Mouse (Mus musculus): ENCODE results near the gene Sulf2. TPM values are rescaled to one million over a fixed set of nuclear protein-coding genes. Genes with fewer than 3 reads are reported as not detected.
A peak's percentile ranks its signal among the peaks of the same experiment; 100 is the strongest.

The Sulf2 gene
- polyA plus RNA-seq, 1 experiment: 25.8 TPM

GRCm38 (mm10) chr2:166031120-166031929 lies 124.1 kb downstream of the Sulf2 start:
- Histone ChIP-seq H3K27me3 (ENCODE audit: control insufficient read depth, insufficient read depth, insufficient read length) (no peaks in the 10 kb centered on the region), H3K79me2 (ENCODE audit: control insufficient read depth, insufficient read depth) (peaks cover 79% of the 10 kb centered on the region), H3K36me3 (ENCODE audit: control insufficient read depth, insufficient read depth) (no peaks in the 10 kb centered on the region), H3K79me3 (ENCODE audit: low read depth) (peaks cover 22% of the 10 kb centered on the region), H3K4me3 (ENCODE audit: insufficient read depth, poor library complexity, severe bottlenecking) (no peak overlapping the region), H3ac (ENCODE audit: control insufficient read depth, insufficient read length, low read depth) (peak overlapping the region; percentile 50)
- TF ChIP-seq MYOG (IDR thresholded peaks at IDR 0.05; ENCODE audit: control insufficient read depth, extremely low read depth, insufficient read length): no peak

DNA sequence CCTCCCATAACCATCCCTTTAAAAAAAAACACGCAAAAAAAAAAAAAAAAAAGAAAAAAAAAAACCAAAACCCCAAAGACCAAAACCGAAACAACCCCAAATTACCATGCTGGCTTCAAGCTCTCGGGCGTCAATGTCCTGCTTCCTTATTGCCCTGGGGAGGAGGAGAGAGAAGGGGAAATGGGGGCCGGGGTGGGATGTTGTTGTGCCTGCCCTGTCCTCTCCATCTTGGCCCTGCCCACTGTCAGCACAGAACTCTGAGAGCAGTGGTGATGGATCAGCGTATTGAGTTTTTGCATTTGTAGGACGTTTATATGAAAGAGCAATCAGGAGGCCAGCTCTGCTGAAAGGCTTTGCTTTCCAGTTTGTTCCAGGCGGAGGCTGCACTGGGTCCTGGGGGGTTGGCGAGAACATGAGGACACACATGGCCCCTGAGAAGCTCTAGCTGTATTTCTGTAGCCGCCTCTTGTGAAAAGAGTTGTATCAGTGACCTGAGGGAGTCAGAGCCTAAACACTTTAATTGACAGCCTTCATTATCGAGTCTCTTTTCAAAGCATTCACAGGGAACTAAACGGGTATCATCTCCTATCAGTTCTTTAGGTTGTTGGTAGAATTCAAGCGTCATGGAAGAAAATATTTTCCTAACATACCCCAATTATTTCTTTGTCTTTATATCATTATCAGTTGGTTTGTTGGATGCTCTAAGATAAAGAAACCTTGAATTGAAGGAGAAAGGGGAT lies 125.0 kb downstream of the Sulf2 start:
- Histone ChIP-seq H3K79me2 (ENCODE audit: control insufficient read depth, insufficient read depth) (peaks cover 88% of the 10 kb centered on the region), H3K79me3 (ENCODE audit: low read depth) (peaks cover 22% of the 10 kb centered on the region)

GRCm38 (mm10) chr2:166029232-166029631 lies 126.2 kb downstream of the Sulf2 start:
- H3K27me3 ChIP-seq (ENCODE audit: control insufficient read depth, insufficient read depth, insufficient read length): no peaks in the 10 kb centered on the region
- H3K4me3 ChIP-seq (ENCODE audit: insufficient read depth, poor library complexity, severe bottlenecking): no peak overlapping the region
- no peaks in the 10 kb centered on the region for H3K36me3 ChIP-seq (ENCODE audit: control insufficient read depth, insufficient read depth)
- no peak for TF ChIP-seq MAX (IDR thresholded peaks at IDR 0.05)
- no peak for TF ChIP-seq USF1 (IDR thresholded peaks at IDR 0.05; ENCODE audit: low read depth)
- TF ChIP-seq MYOG (IDR thresholded peaks at IDR 0.05; ENCODE audit: control insufficient read depth, extremely low read depth, insufficient read length): no peak
- no peak for TF ChIP-seq CTCF (IDR thresholded peaks at IDR 0.05; ENCODE audit: control insufficient read depth, insufficient read depth, insufficient read length)
- no peak for TF ChIP-seq CEBPB (IDR thresholded peaks at IDR 0.05; ENCODE audit: low read depth)
- no peak for TF ChIP-seq FOSL1 (IDR thresholded peaks at IDR 0.05; ENCODE audit: insufficient read depth, low read length, poor library complexity, severe bottlenecking)
- TF ChIP-seq MYOD1 (IDR thresholded peaks at IDR 0.05; ENCODE audit: control insufficient read depth, insufficient read length, low read depth): no peak
- peaks cover 94% of the 10 kb centered on the region for H3K79me2 ChIP-seq (ENCODE audit: control insufficient read depth, insufficient read depth)
- peaks cover 27% of the 10 kb centered on the region for H3K79me3 ChIP-seq (ENCODE audit: low read depth)
- H3ac ChIP-seq (ENCODE audit: control insufficient read depth, insufficient read length, low read depth): no peak overlapping the region

More for the DNA sequence above, 125.0 kb downstream of the Sulf2 start:
- no peaks in the 10 kb centered on the region for H3K36me3 ChIP-seq (ENCODE audit: control insufficient read depth, insufficient read depth)
- peak overlapping the region; percentile 32 for H3ac ChIP-seq (ENCODE audit: control insufficient read depth, insufficient read length, low read depth)
- TF ChIP-seq MYOD1 (IDR thresholded peaks at IDR 0.05; ENCODE audit: control insufficient read depth, insufficient read length, low read depth) (no peak), CEBPB (IDR thresholded peaks at IDR 0.05; ENCODE audit: low read depth) (no peak), FOSL1 (IDR thresholded peaks at IDR 0.05; ENCODE audit: insufficient read depth, low read length, poor library complexity, severe bottlenecking) (no peak)
- H3K27me3 ChIP-seq (ENCODE audit: control insufficient read depth, insufficient read depth, insufficient read length): no peaks in the 10 kb centered on the region
- no peak overlapping the region for H3K4me3 ChIP-seq (ENCODE audit: insufficient read depth, poor library complexity, severe bottlenecking)

- TF ChIP-seq CEBPB (IDR thresholded peaks at IDR 0.05; ENCODE audit: low read depth) (no peak), FOSL1 (IDR thresholded peaks at IDR 0.05; ENCODE audit: insufficient read depth, low read length, poor library complexity, severe bottlenecking) (no peak), CTCF (IDR thresholded peaks at IDR 0.05; ENCODE audit: control insufficient read depth, insufficient read depth, insufficient read length) (no peak)
- Histone ChIP-seq H3K79me2 (ENCODE audit: control insufficient read depth, insufficient read depth) (peaks cover 94% of the 10 kb centered on the region), H3K4me3 (ENCODE audit: insufficient read depth, poor library complexity, severe bottlenecking) (no peak overlapping the region), H3K27me3 (ENCODE audit: control insufficient read depth, insufficient read depth, insufficient read length) (no peaks in the 10 kb centered on the region), H3ac (ENCODE audit: control insufficient read depth, insufficient read length, low read depth) (no peak overlapping the region), H3K36me3 (ENCODE audit: control insufficient read depth, insufficient read depth) (no peaks in the 10 kb centered on the region), H3K79me3 (ENCODE audit: low read depth) (peaks cover 35% of the 10 kb centered on the region)
Measured at GRCm38 (mm10) chr2:166027834-166028233, 127.6 kb downstream of the Sulf2 start.

GRCm38 (mm10) chr2:166025943-166026342 lies 129.5 kb downstream of the Sulf2 start:
- H3K36me3 ChIP-seq (ENCODE audit: control insufficient read depth, insufficient read depth): no peaks in the 10 kb centered on the region
- no peak overlapping the region for H3K4me3 ChIP-seq (ENCODE audit: insufficient read depth, poor library complexity, severe bottlenecking)
- no peaks in the 10 kb centered on the region for H3K27me3 ChIP-seq (ENCODE audit: control insufficient read depth, insufficient read depth, insufficient read length)
- peaks cover 95% of the 10 kb centered on the region for H3K79me2 ChIP-seq (ENCODE audit: control insufficient read depth, insufficient read depth)
- H3K79me3 ChIP-seq (ENCODE audit: low read depth): peaks cover 33% of the 10 kb centered on the region
- no peak overlapping the region for H3ac ChIP-seq (ENCODE audit: control insufficient read depth, insufficient read length, low read depth)
- TF ChIP-seq MYOG (IDR thresholded peaks at IDR 0.05; ENCODE audit: control insufficient read depth, extremely low read depth, insufficient read length): no peak
- no peak for TF ChIP-seq FOSL1 (IDR thresholded peaks at IDR 0.05; ENCODE audit: insufficient read depth, low read length, poor library complexity, severe bottlenecking)
- no peak for TF ChIP-seq CTCF (IDR thresholded peaks at IDR 0.05; ENCODE audit: control insufficient read depth, insufficient read depth, insufficient read length)

DNA sequence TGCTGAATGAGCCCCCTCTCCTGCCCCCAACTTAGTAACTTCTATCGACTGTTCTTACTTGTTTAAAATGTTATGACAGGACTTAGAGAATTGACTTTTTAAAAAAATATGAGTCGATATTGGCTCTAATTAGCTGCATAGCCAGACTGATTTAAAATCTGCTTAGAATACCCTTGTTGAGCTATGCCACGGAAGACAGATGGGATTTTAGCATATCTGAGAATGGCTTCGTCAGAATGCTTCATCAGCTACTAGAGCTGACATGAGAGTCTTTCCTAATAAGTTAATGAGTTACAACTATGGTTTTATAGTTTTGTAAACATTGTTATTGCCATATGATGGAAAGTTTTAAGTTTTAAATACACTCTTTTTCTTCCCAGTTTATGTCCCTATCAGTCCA lies 130.8 kb downstream of the Sulf2 start:
- Histone ChIP-seq H3K79me2 (ENCODE audit: control insufficient read depth, insufficient read depth) (peaks cover 95% of the 10 kb centered on the region), H3K27me3 (ENCODE audit: control insufficient read depth, insufficient read depth, insufficient read length) (no peaks in the 10 kb centered on the region), H3K36me3 (ENCODE audit: control insufficient read depth, insufficient read depth) (no peaks in the 10 kb centered on the region), H3K79me3 (ENCODE audit: low read depth) (peaks cover 31% of the 10 kb centered on the region), H3ac (ENCODE audit: control insufficient read depth, insufficient read length, low read depth) (no peak overlapping the region), H3K4me3 (ENCODE audit: insufficient read depth, poor library complexity, severe bottlenecking) (no peak overlapping the region)
- TF ChIP-seq CEBPB (IDR thresholded peaks at IDR 0.05; ENCODE audit: low read depth) (no peak), USF1 (IDR thresholded peaks at IDR 0.05; ENCODE audit: low read depth) (no peak), FOSL1 (IDR thresholded peaks at IDR 0.05; ENCODE audit: insufficient read depth, low read length, poor library complexity, severe bottlenecking) (no peak), MYOD1 (IDR thresholded peaks at IDR 0.05; ENCODE audit: control insufficient read depth, insufficient read length, low read depth) (no peak), MYOG (IDR thresholded peaks at IDR 0.05; ENCODE audit: control insufficient read depth, extremely low read depth, insufficient read length) (no peak), MAX (IDR thresholded peaks at IDR 0.05) (no peak), CTCF (IDR thresholded peaks at IDR 0.05; ENCODE audit: control insufficient read depth, insufficient read depth, insufficient read length) (no peak)

Data from C2C12 (cell line).